Mouse (Mus musculus): Measurements from ENCODE around the gene Ccnt1.
"Not testable (repeated sequence)": the region's sequence is repeated elsewhere in the genome, so short reads cannot be mapped to it uniquely, and the experiment has no call there.

The Ccnt1 gene

DNA sequence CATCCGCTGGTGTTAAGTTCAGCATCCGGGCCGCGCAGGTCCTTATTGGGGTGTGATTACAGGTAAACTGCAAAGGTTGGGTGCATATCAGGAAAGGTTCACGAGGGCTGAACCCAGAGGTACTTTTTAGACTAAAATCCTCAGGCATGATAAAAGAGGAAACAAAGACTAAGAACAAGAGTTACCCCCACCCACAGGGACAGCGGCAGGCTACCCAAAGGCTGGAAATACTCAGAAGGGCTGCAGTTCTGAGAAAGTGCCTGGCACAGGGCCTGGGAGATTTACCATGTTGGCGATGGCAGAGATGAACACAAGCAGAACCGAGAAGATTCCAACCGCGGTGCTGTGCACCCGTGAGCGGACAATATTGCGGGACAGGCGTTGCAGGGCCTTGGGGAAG is 25.9 kb upstream of the Ccnt1 start:
- no peak for DNase-seq (ENCODE audit: low spot score in 2 of 2)

GRCm38 (mm10) chr15:98595049-98595448 is 24.3 kb upstream of the Ccnt1 start:
- no peak for DNase-seq (ENCODE audit: low spot score in 2 of 2)

- DNase-seq (ENCODE audit: low spot score in 2 of 2): no peak
Observed at GRCm38 (mm10) chr15:98594193-98594592, 23.5 kb upstream of the Ccnt1 start.

DNA sequence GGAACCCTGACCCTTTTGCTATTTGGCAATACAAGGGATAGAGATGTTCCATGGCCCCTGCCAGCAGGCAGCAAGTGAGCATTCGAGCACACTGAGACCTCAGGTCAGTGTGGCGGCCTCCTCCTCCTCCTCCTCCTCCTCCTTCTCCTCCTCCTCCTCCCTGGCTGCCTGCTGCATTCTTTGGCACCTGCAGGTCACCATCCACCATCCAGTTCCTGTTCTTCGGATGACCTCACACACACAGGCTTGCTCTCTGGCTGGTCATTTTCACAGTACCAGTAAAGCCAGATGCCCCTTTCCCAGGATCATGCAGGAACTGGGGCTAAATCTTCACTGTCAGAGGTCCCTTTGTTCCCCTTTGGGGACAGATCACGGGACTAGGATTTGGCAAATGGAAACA is 20.7 kb upstream of the Ccnt1 start:
- DNase-seq (ENCODE audit: low spot score in 2 of 2): no peak

GRCm38 (mm10) chr15:98589640-98590336 is 19.1 kb upstream of the Ccnt1 start:
- DNase-seq (ENCODE audit: low spot score in 2 of 2): no peak

- DNase-seq (ENCODE audit: low spot score in 2 of 2): no peak
Observed at GRCm38 (mm10) chr15:98587751-98588150, 17.0 kb upstream of the Ccnt1 start.

DNA sequence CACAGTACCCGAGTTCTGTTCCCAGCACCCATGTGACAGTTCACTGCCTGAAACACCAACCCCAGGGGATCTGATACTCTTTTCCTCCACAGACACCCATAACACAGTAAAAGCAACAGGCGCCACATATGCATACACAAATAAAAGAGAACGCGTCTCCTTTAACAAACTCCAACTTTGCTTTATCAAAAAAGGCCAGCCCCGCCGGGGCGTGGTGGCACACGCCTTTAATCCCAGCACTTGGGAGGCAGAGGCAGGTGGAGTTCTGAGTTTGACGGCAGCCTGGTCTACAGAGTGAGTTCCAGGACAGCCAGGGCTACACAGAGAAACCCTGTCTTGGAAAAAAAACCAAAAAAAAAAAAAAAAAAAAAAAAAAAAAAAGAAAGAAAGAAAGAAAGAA is 15.4 kb upstream of the Ccnt1 start:
- DNase-seq (ENCODE audit: low spot score in 2 of 2): not testable (repeated sequence)

GRCm38 (mm10) chr15:98585421-98585820 is 14.7 kb upstream of the Ccnt1 start:
- no peak for DNase-seq (ENCODE audit: low spot score in 2 of 2)

DNA sequence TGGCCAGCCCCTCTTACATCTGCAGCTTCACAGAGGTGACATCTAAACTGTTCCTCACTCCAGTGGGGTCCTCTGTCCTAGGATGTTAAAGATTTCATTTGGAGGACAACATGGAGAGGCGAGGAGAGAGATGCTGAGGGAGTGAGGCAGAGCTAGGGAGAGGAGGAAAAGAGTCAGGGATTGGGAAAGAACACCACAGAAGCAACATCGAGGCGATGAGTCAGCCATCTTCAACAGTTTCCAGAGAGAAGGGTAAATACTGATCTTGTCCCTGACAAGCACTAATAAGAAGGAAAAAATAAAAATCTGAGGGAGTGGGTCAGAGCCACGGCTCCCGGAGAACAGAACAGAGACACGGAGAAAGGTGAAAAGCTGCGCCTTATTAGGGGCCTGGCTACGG is 12.3 kb upstream of the Ccnt1 start:
- no peak for DNase-seq (ENCODE audit: low spot score in 2 of 2)

- no peak for DNase-seq (ENCODE audit: low spot score in 2 of 2)
Observed at GRCm38 (mm10) chr15:98582410-98582809, 11.7 kb upstream of the Ccnt1 start.

GRCm38 (mm10) chr15:98579795-98580464 is 9.2 kb upstream of the Ccnt1 start:
- peak; percentile 31 to 67 for DNase-seq (ENCODE audit: low spot score in 2 of 2)

- no peak for DNase-seq (ENCODE audit: low spot score in 2 of 2)
Observed at GRCm38 (mm10) chr15:98579310-98579709, 8.6 kb upstream of the Ccnt1 start.

DNA sequence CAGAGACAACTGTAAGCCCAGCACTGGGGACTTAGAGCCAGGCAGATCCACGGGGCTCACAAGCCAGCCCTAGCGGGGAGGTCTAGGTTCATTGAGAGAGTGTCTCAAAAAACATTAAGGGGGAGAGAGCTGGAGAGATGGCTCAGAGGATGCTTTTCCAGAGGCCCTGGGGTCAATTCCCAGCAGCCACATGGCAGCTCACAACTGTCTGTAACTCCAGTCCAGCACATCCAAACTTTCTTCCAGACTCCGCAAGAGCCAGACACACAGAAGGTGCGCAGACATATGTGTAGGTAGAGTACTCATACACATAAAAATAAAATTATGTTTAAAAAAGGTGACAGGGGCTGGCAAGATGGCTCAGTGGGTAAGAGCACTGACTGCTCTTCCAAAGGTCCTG is 2.6 kb upstream of the Ccnt1 start:
- no peak for DNase-seq (ENCODE audit: low spot score in 2 of 2)

- no peak for DNase-seq (ENCODE audit: low spot score in 2 of 2)
Observed at GRCm38 (mm10) chr15:98569795-98570365, 843 bp downstream of the Ccnt1 start.

DNA sequence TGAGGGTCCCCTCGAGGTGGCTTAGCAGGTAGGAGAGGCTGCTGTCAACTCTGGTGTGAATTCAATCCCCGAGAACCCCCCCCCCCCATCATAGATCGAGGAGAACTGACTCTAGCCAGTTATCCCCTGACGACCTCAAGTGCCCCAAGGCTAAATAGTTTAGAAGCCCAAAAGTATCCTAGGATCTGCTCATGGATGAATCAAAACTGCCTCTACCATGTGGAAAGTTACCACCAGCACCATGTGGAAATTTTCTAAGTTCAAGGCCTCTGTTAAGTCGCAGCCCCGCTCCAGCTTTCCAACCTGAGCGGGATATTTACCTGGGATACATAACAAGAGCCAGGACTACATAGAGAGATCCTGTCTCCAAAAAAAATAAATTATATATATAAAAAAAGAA is 1.5 kb downstream of the Ccnt1 start:
- DNase-seq (ENCODE audit: low spot score in 2 of 2): no peak

DNA sequence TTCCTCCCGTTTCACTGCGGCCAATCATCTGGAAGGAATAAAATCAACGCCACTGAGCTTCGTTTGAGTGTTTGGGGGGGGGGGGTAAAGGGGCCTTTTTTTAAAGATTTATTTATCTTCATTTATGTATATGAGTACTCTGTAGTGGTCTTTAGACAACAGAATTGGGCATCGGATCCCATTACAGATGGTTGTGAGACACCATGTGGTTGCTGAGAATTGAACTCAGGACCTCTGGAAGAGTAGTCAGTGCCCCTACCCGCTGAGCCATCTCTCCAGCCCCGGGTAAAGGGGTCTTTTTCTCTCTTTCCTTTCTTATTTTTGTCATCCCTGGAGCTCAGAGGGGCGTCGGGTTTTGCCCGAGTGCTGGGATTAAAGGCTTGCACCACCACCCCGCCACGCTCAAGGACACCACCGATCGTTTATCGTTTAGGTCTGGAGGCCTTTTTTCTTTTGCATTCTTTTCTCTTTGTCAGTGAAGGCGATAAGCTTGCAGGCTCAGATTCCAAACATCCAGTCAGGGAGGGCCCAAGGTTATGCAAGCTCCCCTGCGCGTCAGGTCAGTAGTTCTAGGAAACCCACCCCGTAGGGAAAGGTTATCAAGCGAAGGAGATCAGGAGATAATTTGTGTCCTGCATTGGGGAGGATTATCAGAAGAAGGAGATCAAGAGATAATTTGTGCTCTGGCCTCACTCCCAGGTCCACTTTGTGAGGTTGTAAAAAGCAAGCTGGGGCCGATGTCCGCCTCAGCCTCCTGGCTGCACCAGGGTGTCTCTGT is 2.3 kb downstream of the Ccnt1 start:
- peak in 1 of 2 experiments; percentile 8 for DNase-seq (ENCODE audit: low spot score in 2 of 2)

GRCm38 (mm10) chr15:98567278-98568134 is 3.2 kb downstream of the Ccnt1 start:
- DNase-seq (ENCODE audit: low spot score in 2 of 2): peak; percentile 100

GRCm38 (mm10) chr15:98566973-98567277 is 3.8 kb downstream of the Ccnt1 start:
- no peak for DNase-seq (ENCODE audit: low spot score in 2 of 2)

GRCm38 (mm10) chr15:98557186-98557585 is 13.5 kb downstream of the Ccnt1 start:
- DNase-seq (ENCODE audit: low spot score in 2 of 2): no peak

DNA sequence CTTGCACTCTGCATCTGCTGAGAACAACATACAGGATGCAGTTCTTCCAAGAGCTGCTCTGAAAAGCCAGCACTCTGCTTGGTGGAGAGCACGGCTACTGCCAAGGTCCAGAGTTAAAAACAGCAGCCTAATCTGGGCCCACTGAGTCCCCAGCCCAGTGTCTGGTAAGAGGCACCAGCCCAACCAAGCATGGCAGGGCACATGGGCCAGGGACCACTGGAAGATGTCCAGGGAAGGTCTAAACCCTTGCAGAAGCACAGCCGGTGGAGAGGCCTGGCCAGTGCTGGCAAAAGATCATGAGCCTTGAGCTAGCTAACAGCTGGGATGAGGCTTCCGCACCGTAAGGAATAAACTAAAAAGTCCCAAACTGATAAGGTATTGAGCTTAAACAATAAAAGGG is 14.8 kb downstream of the Ccnt1 start:
- DNase-seq (ENCODE audit: low spot score in 2 of 2): no peak

DNA sequence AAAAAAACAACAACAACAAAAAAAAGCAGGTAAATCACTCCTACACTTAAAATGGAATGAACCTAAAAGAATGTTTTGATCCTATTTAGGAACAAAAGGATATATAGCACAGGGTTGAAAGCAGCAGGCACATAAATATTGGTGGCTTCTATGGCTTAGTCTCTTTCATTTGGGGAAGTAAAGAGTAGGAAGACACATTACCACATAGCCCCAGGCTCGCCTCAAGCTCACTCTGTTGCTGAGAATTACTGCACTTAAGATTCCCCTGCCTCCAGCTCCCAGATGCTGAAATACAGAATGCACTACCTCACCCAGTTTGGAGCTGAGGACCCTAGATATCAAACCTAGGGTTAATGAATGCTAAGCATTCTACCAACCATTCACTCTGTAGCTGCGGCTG is 18.0 kb downstream of the Ccnt1 start:
- no peak for DNase-seq (ENCODE audit: low spot score in 2 of 2)

DNA sequence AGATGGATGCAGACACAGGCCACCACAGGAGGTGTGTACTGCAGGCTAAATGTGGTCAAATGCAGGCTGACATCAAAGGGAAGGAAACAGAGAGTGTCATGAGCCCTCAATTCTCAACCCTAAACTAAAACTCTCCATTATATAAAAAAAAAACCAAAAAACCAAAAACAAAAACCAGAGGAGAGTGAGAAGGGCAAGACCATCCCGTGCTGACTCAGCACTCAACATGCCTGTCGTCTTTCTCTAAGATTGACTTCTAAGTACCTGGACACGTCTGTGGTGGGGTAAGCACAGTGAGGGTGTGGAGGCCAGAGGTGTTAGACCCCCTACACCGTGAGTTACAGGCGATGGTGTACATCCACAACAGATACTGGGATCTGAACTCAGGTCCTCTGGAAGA is 23.9 kb downstream of the Ccnt1 start:
- DNase-seq (ENCODE audit: low spot score in 2 of 2): no peak
